Comparison of ENCODE assay signal across 33 mouse cellular contexts in the genomic region with DNA sequence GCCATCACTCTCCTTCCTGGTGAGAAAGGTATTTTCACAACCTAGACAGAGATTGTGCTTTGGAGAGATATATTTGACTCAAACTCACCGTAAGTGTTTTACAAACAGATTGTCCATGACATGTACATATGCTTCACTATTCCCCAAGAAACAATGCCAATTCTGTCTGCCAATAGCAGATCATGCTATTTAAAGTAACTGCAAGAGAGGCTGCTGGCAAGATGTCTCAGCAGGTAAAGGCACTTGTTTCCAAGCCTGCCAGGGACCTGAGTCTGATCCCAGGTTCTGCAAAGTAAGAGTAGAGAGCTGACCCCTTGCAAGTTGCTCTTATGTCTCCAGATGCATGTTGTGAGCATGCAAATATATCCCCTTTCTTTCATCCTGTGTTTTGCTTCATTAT.
A peak's percentile ranks its signal among the peaks of the same experiment; 100 is the strongest.
DNase-seq lines count a peak whose midpoint lies in the region; ATAC-seq and TF ChIP-seq lines count a peak whose summit lies in the region.
"Had no signal": no experiment of that assay in that cellular context is flagged by ENCODE, and none has a peak within 500 bp of the region (broad histone marks: within the 10 kb centered on the region; RNA-seq: fewer than 3 reads in every experiment).

No protein-coding gene starts in this region.

- no peak overlapping the region for H3K4me2 ChIP-seq in midbrain, postnatal 0 days (ENCODE audit: low read depth, low read length, poor library complexity, severe bottlenecking)
- H3K4me2 ChIP-seq: embryonic facial prominence, embryonic 13.5 days; forebrain, embryonic 12.5 days; heart, embryonic 15.5 days; hindbrain, embryonic 12.5 days; intestine, embryonic 15.5 days; liver, embryonic 12.5 days; midbrain, embryonic 15.5 days; stomach, embryonic 15.5 days had no signal

- no peak overlapping the region for H3K9ac ChIP-seq in midbrain, postnatal 0 days (replicated peaks; ENCODE audit: low read length, poor library complexity, severe bottlenecking)
- H3K9ac ChIP-seq: embryonic facial prominence, embryonic 13.5 days; forebrain, embryonic 12.5 days; heart, embryonic 15.5 days; hindbrain, embryonic 12.5 days; intestine, embryonic 15.5 days; liver, embryonic 12.5 days; liver, postnatal 0 days; midbrain, embryonic 15.5 days; stomach, embryonic 15.5 days had no signal

- TF ChIP-seq CTCF in midbrain, postnatal 0 days (IDR thresholded peaks at IDR 0.05): no peak
- TF ChIP-seq CTCF in gastrocnemius, adult 2 months (IDR thresholded peaks at IDR 0.05): no peak

- H3K9me3 ChIP-seq in midbrain, postnatal 0 days (ENCODE audit: low read length): no peaks in the 10 kb centered on the region
- no peaks in the 10 kb centered on the region for H3K9me3 ChIP-seq in midbrain, embryonic 10.5 days (replicated peaks)
- H3K9me3 ChIP-seq: embryonic facial prominence, embryonic 13.5 days; forebrain, embryonic 12.5 days; heart, embryonic 15.5 days; hindbrain, embryonic 12.5 days; intestine, embryonic 15.5 days; liver, embryonic 12.5 days; megakaryocyte, embryonic 14.5 days; midbrain, embryonic 15.5 days; stomach, embryonic 15.5 days had no signal

- WGBS in midbrain, postnatal 0 days: 92% methylated on average over 1 of the region's 1 CpGs
- 85% methylated on average over 1 of the region's 1 CpGs for WGBS in midbrain, embryonic 10.5 days

- no peaks in the 10 kb centered on the region for H3K27me3 ChIP-seq in midbrain, postnatal 0 days (ENCODE audit: insufficient read depth, low read length)
- no peaks in the 10 kb centered on the region for H3K27me3 ChIP-seq in midbrain, embryonic 10.5 days (ENCODE audit: low read depth, poor library complexity, severe bottlenecking)
- H3K27me3 ChIP-seq: CH12.LX; embryonic facial prominence, embryonic 13.5 days; forebrain, embryonic 12.5 days; heart, embryonic 15.5 days; hindbrain, embryonic 12.5 days; intestine, embryonic 15.5 days; liver, embryonic 12.5 days; megakaryocyte, embryonic 14.5 days; midbrain, embryonic 15.5 days; stomach, embryonic 15.5 days had no signal

- H3K27ac ChIP-seq in midbrain, postnatal 0 days (ENCODE audit: low read depth, low read length): no peak overlapping the region
- H3K27ac ChIP-seq in midbrain, embryonic 10.5 days (replicated peaks): no peak overlapping the region
- no peak overlapping the region for H3K27ac ChIP-seq in gastrocnemius, adult 2 months
- H3K27ac ChIP-seq: embryonic facial prominence, embryonic 13.5 days; forebrain, embryonic 12.5 days; heart, embryonic 15.5 days; hindbrain, embryonic 12.5 days; hindbrain, postnatal 0 days; intestine, embryonic 15.5 days; kidney, postnatal 0 days; liver, embryonic 12.5 days; midbrain, embryonic 15.5 days; stomach, embryonic 15.5 days had no signal

- intact Hi-C loops in gastrocnemius, adult 2 months (cut with DNase I): no loop called here
- intact Hi-C loops in left cerebral cortex, postnatal 36 days (cut with DNase I): no loop called here

- ATAC-seq in cerebellum, adult (ENCODE audit: insufficient number of reproducible peaks, low FRiP score, low TSS enrichment): peak; percentile 95
- no peak for ATAC-seq in midbrain, postnatal 0 days (ENCODE audit: low FRiP score)
- ATAC-seq: activated CD4-positive, CD25-positive, alpha-beta regulatory T cell, adult 4 months; hindbrain, postnatal 0 days; intestine, embryonic 15.5 days; liver, embryonic 12.5 days; liver, postnatal 0 days; lung, postnatal 0 days; midbrain, embryonic 15.5 days had no signal

- no peaks in the 10 kb centered on the region for H3K4me1 ChIP-seq in midbrain, postnatal 0 days (ENCODE audit: insufficient read depth, low read length)
- H3K4me1 ChIP-seq in midbrain, embryonic 10.5 days: no peaks in the 10 kb centered on the region
- H3K4me1 ChIP-seq: embryonic facial prominence, embryonic 13.5 days; forebrain, embryonic 12.5 days; heart, embryonic 15.5 days; hindbrain, embryonic 12.5 days; intestine, embryonic 15.5 days; liver, embryonic 12.5 days; megakaryocyte, embryonic 14.5 days; midbrain, embryonic 15.5 days; stomach, embryonic 15.5 days had no signal

- no peaks in the 10 kb centered on the region for H3K36me3 ChIP-seq in midbrain, postnatal 0 days (ENCODE audit: insufficient read depth, low read length)
- H3K36me3 ChIP-seq in midbrain, embryonic 10.5 days: no peaks in the 10 kb centered on the region
- H3K36me3 ChIP-seq: embryonic facial prominence, embryonic 13.5 days; forebrain, embryonic 12.5 days; heart, embryonic 15.5 days; hindbrain, embryonic 12.5 days; intestine, embryonic 15.5 days; liver, embryonic 12.5 days; midbrain, embryonic 15.5 days; stomach, embryonic 15.5 days had no signal

- no peak for DNase-seq in cerebellum, postnatal 4 days (ENCODE audit: low spot score in 2 of 2)
- DNase-seq in midbrain, postnatal 0 days (ENCODE audit: low spot score): peak; percentile 12
- DNase-seq in midbrain, embryonic 10.5 days (ENCODE audit: low spot score): no peak
- DNase-seq in cerebellum, adult 9-11 months: peak; percentile 81
- no peak for DNase-seq in gastrocnemius, adult 2 months
- no peak for DNase-seq in left cerebral cortex, postnatal 36 days (ENCODE audit: low spot score in 2 of 2)
- DNase-seq in kidney, adult 18-20 months: no peak
- DNase-seq: adrenal gland, adult 2 months; adrenal gland, postnatal 36 days; gastrocnemius, postnatal 10 days; heart, postnatal 36 days; kidney, adult 8-10 months; kidney, postnatal 4 days; left cerebral cortex, postnatal 4 days; liver, postnatal 0 days; lung, postnatal 4 days; right cerebral cortex, postnatal 25 days had no signal

- H3K4me3 ChIP-seq in midbrain, postnatal 0 days (ENCODE audit: low read depth, low read length): no peak overlapping the region
- no peak overlapping the region for H3K4me3 ChIP-seq in midbrain, embryonic 10.5 days
- H3K4me3 ChIP-seq in gastrocnemius, adult 2 months: no peak overlapping the region
- H3K4me3 ChIP-seq: embryonic facial prominence, embryonic 13.5 days; erythroblast, embryonic 14.5 days; forebrain, embryonic 12.5 days; heart, embryonic 15.5 days; hindbrain, embryonic 12.5 days; intestine, embryonic 15.5 days; liver, embryonic 12.5 days; megakaryocyte, embryonic 14.5 days; midbrain, embryonic 15.5 days; stomach, embryonic 15.5 days had no signal

Comparison
In these comparisons a context has a peak if more than half of its experiments do, and no peak if none do; other contexts are left out.
1. DNase-seq: peak in midbrain, postnatal 0 days (single experiment) and cerebellum, adult 9-11 months (single experiment); none in cerebellum, postnatal 4 days (0 of 2), midbrain, embryonic 10.5 days (single experiment), gastrocnemius, adult 2 months (single experiment), left cerebral cortex, postnatal 36 days (0 of 2) and kidney, adult 18-20 months (single experiment).